Mouse (Mus musculus) lung, adult 2 months (tissue): ENCODE results near the gene Rbm28.

Experiments
- CTCF ChIP-seq: fragments of 200-500 bp; IDR thresholded peaks from 2 replicates; pipeline ENCODE4 v1.5.1; 2011; ENCODE audit warnings: mild to moderate bottlenecking, low read length, control low read depth; ENCODE audit not compliant: insufficient read depth
- POLR2A ChIP-seq: fragments of 200-500 bp; IDR thresholded peaks from 2 replicates; pipeline ENCODE4 v1.6.1; 2011; ENCODE audit warnings: low read depth, mild to moderate bottlenecking, control low read depth, low read length, borderline replicate concordance; ENCODE audit errors: extremely low read depth

GRCm38 (mm10) chr6:29144971-29145370 lies 19.8 kb downstream of the Rbm28 start:
- TF ChIP-seq CTCF (no peak), POLR2A (no peak)
